In genomic region chr11:20469368-20469767, GRCm38 (mm10) we compare ENCODE assay signal across 13 mouse cellular contexts.
DNase-seq lines count a peak whose midpoint lies in the region; ATAC-seq and TF ChIP-seq lines count a peak whose summit lies in the region.
"Had no signal": no experiment of that assay in that cellular context is flagged by ENCODE, and none has a peak within 500 bp of the region (broad histone marks: within the 10 kb centered on the region; RNA-seq: fewer than 3 reads in every experiment).

No protein-coding gene starts in this region.

- H3K4me2 ChIP-seq in liver, embryonic 14.5 days (ENCODE audit: low read depth), result peak overlapping the region; percentile 38
- H3K4me2 ChIP-seq in midbrain, embryonic 11.5 days, result no peak overlapping the region

- peaks cover 0 to 13% of the 10 kb centered on the region in 2 experiments; a peak in 2 of 4 replicates for H3K4me1 ChIP-seq in liver, embryonic 14.5 days (replicated peaks; ENCODE audit: control insufficient read depth in 2 of 2, insufficient read depth in 2 of 2, low read length in 1 of 2)
- H3K4me1 ChIP-seq in midbrain, embryonic 11.5 days (ENCODE audit: control insufficient read depth, insufficient read depth, low read length), result no peaks in the 10 kb centered on the region

- H3K27ac ChIP-seq in liver, embryonic 14.5 days, result no peak overlapping the region
- H3K27ac ChIP-seq in midbrain, embryonic 11.5 days (ENCODE audit: low read depth, low read length), result no peak overlapping the region

- WGBS in liver, embryonic 14.5 days (ENCODE audit: insufficient replicate concordance), result 36% methylated on average over 5 of the region's 5 CpGs
- 68% methylated on average over 5 of the region's 5 CpGs for WGBS in midbrain, embryonic 11.5 days

- no peaks in the 10 kb centered on the region for H3K36me3 ChIP-seq in liver, embryonic 14.5 days (replicated peaks; ENCODE audit: control insufficient read depth, insufficient read depth, low read depth)
- H3K36me3 ChIP-seq in midbrain, embryonic 11.5 days (ENCODE audit: control insufficient read depth, insufficient read depth, low read length), result no peaks in the 10 kb centered on the region
- H3K36me3 ChIP-seq: G1E; heart, embryonic 10.5 days had no signal

- DNase-seq in 3T3-L1 (ENCODE audit: low read depth, low spot score), result peak; percentile 76
- peak; percentile 69 for DNase-seq in NIH3T3 (ENCODE audit: low read depth)
- DNase-seq in kidney, adult 8-10 months, result peak; percentile 51 to 63
- peak in 1 of 3 experiments; percentile 24 for DNase-seq in liver, embryonic 14.5 days (ENCODE audit: low read depth in 3 of 3, low spot score in 3 of 3)
- DNase-seq in natural killer cell, adult 2 months (ENCODE audit: low spot score in 2 of 2), result no peak
- no peak for DNase-seq in midbrain, embryonic 11.5 days (ENCODE audit: low spot score, missing footprints)
- DNase-seq in thymus, postnatal 4 days, result no peak
- DNase-seq: adrenal gland, postnatal 36 days; right cerebral cortex, postnatal 4 days; thymus, postnatal 25 days had no signal

- H3K9ac ChIP-seq in liver, embryonic 14.5 days (replicated peaks), result no peak overlapping the region
- no peak overlapping the region for H3K9ac ChIP-seq in midbrain, embryonic 11.5 days (ENCODE audit: low read length)

- peak overlapping the region in 1 of 2 experiments; percentile 19; a peak in 1 of 4 replicates for H3K4me3 ChIP-seq in liver, embryonic 14.5 days (ENCODE audit: insufficient read depth in 1 of 2, low read depth in 2 of 2, low read length in 2 of 2)
- H3K4me3 ChIP-seq in midbrain, embryonic 11.5 days (ENCODE audit: low read depth, low read length), result no peak overlapping the region
- H3K4me3 ChIP-seq: heart, embryonic 10.5 days; megakaryocyte, embryonic 14.5 days had no signal

- TF ChIP-seq EP300 in liver, embryonic 14.5 days (IDR thresholded peaks at IDR 0.05; ENCODE audit: low read depth), result no peak

- no peak for TF ChIP-seq CTCF in liver, embryonic 14.5 days (IDR thresholded peaks at IDR 0.05; ENCODE audit: low read depth)

- no peaks in the 10 kb centered on the region for H3K27me3 ChIP-seq in liver, embryonic 14.5 days (ENCODE audit: control insufficient read depth, insufficient read depth, low read length)
- H3K27me3 ChIP-seq in midbrain, embryonic 11.5 days (ENCODE audit: control insufficient read depth, insufficient read depth, low read length), result no peaks in the 10 kb centered on the region

- H3K9me3 ChIP-seq in liver, embryonic 14.5 days (ENCODE audit: control insufficient read depth, low read length), result no peaks in the 10 kb centered on the region
- no peaks in the 10 kb centered on the region for H3K9me3 ChIP-seq in midbrain, embryonic 11.5 days (ENCODE audit: control insufficient read depth, low read length)
- H3K9me3 ChIP-seq: G1E; heart, embryonic 10.5 days; megakaryocyte, embryonic 14.5 days had no signal

- ATAC-seq in liver, embryonic 14.5 days (ENCODE audit: insufficient read depth), result peak; percentile 61
- ATAC-seq in midbrain, embryonic 11.5 days (ENCODE audit: low FRiP score), result no peak

Comparison
In these comparisons a context has a peak if more than half of its experiments do, and no peak if none do; other contexts are left out.
1. DNase-seq: peak in 3T3-L1 (single experiment), NIH3T3 (single experiment) and kidney, adult 8-10 months (2 of 2); none in natural killer cell, adult 2 months (0 of 2), midbrain, embryonic 11.5 days (single experiment) and thymus, postnatal 4 days (single experiment).